Mouse (Mus musculus): ENCODE measurements at regions not wholly inside any gene's neighbourhood (a gene's known extent, or its start where the extent isn't known, plus 50 kb on each side); places are given as distances from the start of the nearest gene placed in this dataset.

GRCm38 (mm10) chr17:15193831-15194230, 152.5 kb upstream of the Gm3448 start:
- 31% methylated on average over 6 of the region's 6 CpGs for WGBS
- H3K36me3 ChIP-seq, result no peaks in the 10 kb centered on the region
- H3K4me2 ChIP-seq (replicated peaks), result no peak overlapping the region
- peaks cover 26% of the 10 kb centered on the region for H3K4me1 ChIP-seq
- 0 out of 2 replicates have a peak overlapping the region, but pooled peaks have one; percentile 17 for H3K27ac ChIP-seq (replicated peaks)
- no peaks in the 10 kb centered on the region for H3K9me3 ChIP-seq (replicated peaks)
- H3K4me3 ChIP-seq (replicated peaks), result no peak overlapping the region
- H3K9ac ChIP-seq, result no peak overlapping the region
- no peaks in the 10 kb centered on the region for H3K27me3 ChIP-seq
- no peak for ATAC-seq (ENCODE audit: insufficient number of reproducible peaks, low FRiP score, low TSS enrichment, low read depth)

DNA sequence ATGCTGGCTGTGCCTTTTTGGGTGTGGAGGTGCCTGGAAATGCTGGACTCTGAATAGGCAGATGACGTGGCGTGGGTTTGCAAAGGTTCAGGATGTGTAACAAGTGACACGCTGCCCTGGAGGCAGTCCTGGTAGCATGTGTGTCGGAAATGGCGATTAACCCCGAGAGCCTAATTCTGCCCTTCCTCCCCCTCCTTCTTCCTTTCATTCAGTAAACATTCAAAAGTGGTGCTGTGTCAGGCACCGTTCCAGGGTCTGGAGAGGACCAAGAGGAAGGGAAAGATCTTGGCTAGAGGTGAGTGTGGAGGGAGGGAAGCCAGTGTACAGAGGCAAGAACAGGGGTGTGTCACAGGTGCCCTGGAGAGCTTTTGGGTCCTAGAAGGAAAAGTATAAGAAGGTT, 151.5 kb upstream of the Gm3448 start:
- Histone ChIP-seq H3K4me3 (replicated peaks) (no peak overlapping the region), H3K9me3 (replicated peaks) (no peaks in the 10 kb centered on the region), H3K27ac (replicated peaks) (no peak overlapping the region), H3K36me3 (no peaks in the 10 kb centered on the region), H3K4me1 (peaks cover 26% of the 10 kb centered on the region), H3K9ac (no peak overlapping the region), H3K27me3 (no peaks in the 10 kb centered on the region), H3K4me2 (replicated peaks) (no peak overlapping the region)
- WGBS, result 38% methylated on average over 7 of the region's 7 CpGs
- no peak for ATAC-seq (ENCODE audit: insufficient number of reproducible peaks, low FRiP score, low TSS enrichment, low read depth)

- Histone ChIP-seq H3K36me3 (no peaks in the 10 kb centered on the region), H3K4me1 (peaks cover 5% of the 10 kb centered on the region; the same call in 1 of the 2 replicates), H3K9me3 (replicated peaks) (no peaks in the 10 kb centered on the region), H3K9ac (no peak overlapping the region), H3K27me3 (peaks cover 5% of the 10 kb centered on the region; the same call in 1 of the 2 replicates), H3K4me2 (replicated peaks) (no peak overlapping the region), H3K27ac (replicated peaks) (no peak overlapping the region), H3K4me3 (replicated peaks) (no peak overlapping the region)
- ATAC-seq (ENCODE audit: insufficient number of reproducible peaks, low FRiP score, low TSS enrichment, low read depth), result peak; percentile 35
- WGBS, result 7% methylated on average over 5 of the region's 5 CpGs
Measured at GRCm38 (mm10) chr17:15185217-15185616, 143.9 kb upstream of the Gm3448 start.

DNA sequence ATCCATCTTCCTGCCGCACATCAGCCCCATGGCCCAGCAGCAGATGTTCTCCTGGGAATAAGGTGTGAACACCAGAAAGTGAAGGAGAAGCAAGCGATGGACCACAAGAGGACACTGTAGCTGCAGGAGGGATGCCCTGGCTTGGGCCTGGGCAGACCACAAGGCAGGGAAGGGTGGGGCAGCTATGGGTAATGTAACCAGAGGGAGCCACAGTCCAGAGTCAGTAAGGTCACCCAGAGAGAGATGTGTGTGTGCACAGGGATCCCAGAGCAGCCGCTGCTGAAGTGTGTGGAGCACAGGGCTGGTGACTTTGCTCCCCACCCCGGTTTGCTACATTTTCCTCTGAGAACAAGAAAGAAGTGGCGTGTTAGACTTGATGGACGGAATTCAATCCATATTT, 142.5 kb upstream of the Gm3448 start:
- Histone ChIP-seq H3K27me3 (peaks cover 5% of the 10 kb centered on the region; the same call in 1 of the 2 replicates), H3K4me3 (replicated peaks) (no peak overlapping the region), H3K4me1 (peaks cover 5% of the 10 kb centered on the region; the same call in 1 of the 2 replicates), H3K36me3 (no peaks in the 10 kb centered on the region), H3K27ac (replicated peaks) (no peak overlapping the region), H3K4me2 (replicated peaks) (no peak overlapping the region), H3K9me3 (replicated peaks) (no peaks in the 10 kb centered on the region), H3K9ac (no peak overlapping the region)
- no peak for ATAC-seq (ENCODE audit: insufficient number of reproducible peaks, low FRiP score, low TSS enrichment, low read depth)
- 61% methylated on average over 6 of the region's 6 CpGs for WGBS

- no peaks in the 10 kb centered on the region for H3K9me3 ChIP-seq (replicated peaks)
- no peak overlapping the region for H3K9ac ChIP-seq
- H3K27ac ChIP-seq (replicated peaks), result no peak overlapping the region
- H3K4me3 ChIP-seq (replicated peaks), result no peak overlapping the region
- peaks cover 5% of the 10 kb centered on the region; the same call in 1 of the 2 replicates for H3K4me1 ChIP-seq
- no peak overlapping the region for H3K4me2 ChIP-seq (replicated peaks)
- H3K36me3 ChIP-seq, result no peaks in the 10 kb centered on the region
- 24% methylated on average over 4 of the region's 4 CpGs for WGBS
- H3K27me3 ChIP-seq, result peaks cover 5% of the 10 kb centered on the region; the same call in 1 of the 2 replicates
- no peak for ATAC-seq (ENCODE audit: insufficient number of reproducible peaks, low FRiP score, low TSS enrichment, low read depth)
Measured at GRCm38 (mm10) chr17:15182105-15182504, 140.8 kb upstream of the Gm3448 start.

GRCm38 (mm10) chr17:15180223-15180860, 139.0 kb upstream of the Gm3448 start:
- H3K27me3 ChIP-seq, result peaks cover 5% of the 10 kb centered on the region; the same call in 1 of the 2 replicates
- ATAC-seq (ENCODE audit: insufficient number of reproducible peaks, low FRiP score, low TSS enrichment, low read depth), result no peak
- H3K27ac ChIP-seq (replicated peaks), result no peak overlapping the region
- H3K36me3 ChIP-seq, result no peaks in the 10 kb centered on the region
- H3K4me3 ChIP-seq (replicated peaks), result no peak overlapping the region
- no peaks in the 10 kb centered on the region for H3K9me3 ChIP-seq (replicated peaks)
- H3K4me2 ChIP-seq (replicated peaks), result no peak overlapping the region
- H3K4me1 ChIP-seq, result peaks cover 5% of the 10 kb centered on the region; the same call in 1 of the 2 replicates
- WGBS, result 19% methylated on average over 10 of the region's 10 CpGs
- H3K9ac ChIP-seq, result no peak overlapping the region

DNA sequence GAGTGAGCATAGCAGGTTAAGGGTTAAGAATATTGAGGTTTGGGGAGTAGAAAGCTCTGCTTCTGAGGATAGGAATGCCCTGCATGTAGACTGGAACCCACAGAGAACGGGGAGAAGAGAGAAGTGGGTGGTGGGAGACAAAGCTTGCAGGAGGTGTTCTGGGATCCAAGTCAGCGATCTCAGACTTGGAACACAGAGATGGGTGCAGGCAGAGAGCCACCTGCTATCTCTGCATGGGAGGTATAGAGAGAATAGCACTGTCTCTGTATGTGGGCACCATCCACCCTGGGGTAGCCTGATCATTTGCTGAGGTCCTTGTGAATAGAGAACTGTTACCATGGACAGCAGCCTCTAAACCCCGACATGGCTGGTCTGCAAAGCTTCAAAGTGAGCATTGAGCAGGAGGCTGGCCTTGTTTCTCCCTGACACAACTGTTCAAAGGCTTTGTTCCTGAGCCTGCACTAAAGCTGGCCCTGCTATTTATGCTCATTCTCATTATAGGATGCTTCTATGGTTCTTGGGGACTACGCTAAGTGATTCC, 138.1 kb upstream of the Gm3448 start:
- Histone ChIP-seq H3K27me3 (peaks cover 5% of the 10 kb centered on the region; the same call in 1 of the 2 replicates), H3K4me1 (no peaks in the 10 kb centered on the region), H3K9ac (no peak overlapping the region), H3K9me3 (replicated peaks) (no peaks in the 10 kb centered on the region), H3K36me3 (no peaks in the 10 kb centered on the region), H3K4me3 (replicated peaks) (no peak overlapping the region), H3K27ac (replicated peaks) (no peak overlapping the region), H3K4me2 (replicated peaks) (no peak overlapping the region)
- WGBS, result 59% methylated on average over 4 of the region's 4 CpGs
- ATAC-seq (ENCODE audit: insufficient number of reproducible peaks, low FRiP score, low TSS enrichment, low read depth), result no peak

GRCm38 (mm10) chr17:15177390-15177789, 136.1 kb upstream of the Gm3448 start:
- ATAC-seq (ENCODE audit: insufficient number of reproducible peaks, low FRiP score, low TSS enrichment, low read depth), result no peak
- no peak overlapping the region for H3K4me2 ChIP-seq (replicated peaks)

DNA sequence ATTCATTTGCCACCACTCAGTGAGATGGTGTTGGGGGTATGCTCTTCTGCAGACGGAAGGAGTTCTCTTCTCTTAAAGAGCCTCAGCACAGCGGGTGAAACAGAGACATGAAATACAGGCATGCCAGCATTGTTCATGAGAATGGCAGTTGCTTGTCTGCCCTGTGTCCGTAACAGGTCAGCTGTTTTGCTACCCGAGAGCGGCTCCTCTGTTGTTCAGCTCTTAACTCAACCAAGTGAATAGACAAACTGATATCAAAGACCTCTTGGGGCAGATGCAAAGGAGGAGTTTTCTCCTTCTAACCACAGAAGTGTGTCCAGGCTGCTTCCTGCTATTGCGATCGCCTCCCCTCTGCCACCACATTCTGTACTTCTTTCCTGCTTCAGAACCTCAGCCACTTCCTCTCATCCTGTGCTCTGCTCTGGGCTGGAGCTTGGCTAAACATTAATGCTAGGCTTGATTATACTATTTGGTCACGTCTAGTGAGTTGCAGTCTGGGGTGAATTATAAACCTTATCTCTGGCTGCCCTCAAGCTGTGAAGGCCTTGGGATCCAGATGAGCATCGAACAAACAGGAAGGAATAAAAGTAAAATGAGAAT, 133.1 kb upstream of the Gm3448 start:
- Histone ChIP-seq H3K9me3 (replicated peaks) (no peaks in the 10 kb centered on the region), H3K4me3 (replicated peaks) (no peak overlapping the region), H3K36me3 (no peaks in the 10 kb centered on the region), H3K27me3 (no peaks in the 10 kb centered on the region), H3K27ac (replicated peaks) (no peak overlapping the region), H3K4me2 (replicated peaks) (no peak overlapping the region), H3K4me1 (no peaks in the 10 kb centered on the region), H3K9ac (no peak overlapping the region)
- 71% methylated on average over 9 of the region's 9 CpGs for WGBS
- ATAC-seq (ENCODE audit: insufficient number of reproducible peaks, low FRiP score, low TSS enrichment, low read depth), result no peak

More at GRCm38 (mm10) chr17:15177390-15177789, 136.1 kb upstream of the Gm3448 start:
- Histone ChIP-seq H3K4me1 (no peaks in the 10 kb centered on the region), H3K27ac (replicated peaks) (no peak overlapping the region), H3K27me3 (no peaks in the 10 kb centered on the region), H3K36me3 (no peaks in the 10 kb centered on the region), H3K9ac (no peak overlapping the region), H3K9me3 (replicated peaks) (no peaks in the 10 kb centered on the region), H3K4me3 (replicated peaks) (no peak overlapping the region)
- WGBS, result 79% methylated on average over 3 of the region's 3 CpGs

DNA sequence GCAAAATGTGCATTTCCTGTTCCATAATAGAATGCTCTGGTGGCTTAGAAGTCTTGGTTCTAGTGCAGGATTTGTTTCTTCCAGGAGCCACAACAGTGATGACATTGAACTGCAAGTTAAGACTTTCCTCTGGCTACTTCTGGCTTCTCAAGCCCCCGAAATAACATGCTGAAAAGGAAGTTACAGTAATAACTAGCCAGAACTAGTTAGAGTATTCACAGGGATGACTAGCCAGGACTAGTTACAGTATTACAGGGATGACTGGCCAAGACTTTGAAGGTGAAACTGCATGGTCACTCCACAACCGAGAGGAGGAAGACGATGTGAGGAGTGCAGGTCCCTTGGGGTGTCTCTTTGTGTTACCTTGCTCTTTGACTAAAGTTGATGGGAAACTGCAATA, 126.6 kb upstream of the Gm3448 start:
- no peak overlapping the region for H3K4me2 ChIP-seq (replicated peaks)
- H3K9me3 ChIP-seq (replicated peaks), result no peaks in the 10 kb centered on the region
- H3K4me3 ChIP-seq (replicated peaks), result no peak overlapping the region
- no peak for ATAC-seq (ENCODE audit: insufficient number of reproducible peaks, low FRiP score, low TSS enrichment, low read depth)
- no peaks in the 10 kb centered on the region for H3K36me3 ChIP-seq
- 90% methylated on average over 3 of the region's 3 CpGs for WGBS
- H3K27ac ChIP-seq (replicated peaks), result no peak overlapping the region
- no peaks in the 10 kb centered on the region for H3K4me1 ChIP-seq
- H3K9ac ChIP-seq, result no peak overlapping the region
- H3K27me3 ChIP-seq, result no peaks in the 10 kb centered on the region

DNA sequence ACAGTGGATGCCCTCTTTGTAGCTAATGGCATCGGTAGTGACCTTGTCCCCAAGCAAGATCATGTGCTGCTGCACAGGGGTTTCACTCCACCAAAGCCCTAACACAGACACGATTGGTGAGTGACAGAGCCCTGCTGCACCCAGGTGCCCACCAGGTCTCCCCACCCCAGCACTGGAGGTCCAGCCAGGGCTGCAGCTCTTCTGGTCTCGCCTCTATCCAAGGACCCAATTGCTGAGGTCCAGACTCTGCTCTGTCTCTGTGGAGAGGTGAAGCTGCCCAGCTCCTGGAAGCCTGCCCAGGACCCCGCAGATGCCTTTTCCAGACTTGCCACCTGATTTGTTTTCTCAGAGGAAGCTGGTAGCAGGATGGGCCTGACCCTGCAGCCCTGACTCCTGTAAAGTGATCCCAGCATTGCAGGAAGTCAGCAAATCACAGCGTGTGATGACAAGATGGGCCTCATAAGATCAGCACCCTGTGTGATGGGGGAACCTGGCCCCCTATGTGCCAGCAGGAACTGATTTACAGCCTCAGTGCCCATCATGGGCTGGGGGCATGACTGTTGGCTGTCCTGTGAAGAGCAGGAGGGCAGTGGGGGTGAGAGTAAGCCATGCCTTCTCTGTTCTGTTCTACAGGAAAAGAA, 116.5 kb upstream of the Gm3448 start:
- ATAC-seq (ENCODE audit: insufficient number of reproducible peaks, low FRiP score, low TSS enrichment, low read depth), result no peak
- Histone ChIP-seq H3K4me2 (replicated peaks) (no peak overlapping the region), H3K27ac (replicated peaks) (no peak overlapping the region), H3K4me1 (no peaks in the 10 kb centered on the region), H3K4me3 (replicated peaks) (no peak overlapping the region), H3K27me3 (no peaks in the 10 kb centered on the region), H3K9me3 (replicated peaks) (no peaks in the 10 kb centered on the region), H3K36me3 (no peaks in the 10 kb centered on the region), H3K9ac (no peak overlapping the region)
- WGBS, result 69% methylated on average over 5 of the region's 5 CpGs

All from embryonic facial prominence, embryonic 15.5 days (tissue).